Mouse (Mus musculus) heart, adult 9 months (tissue): ENCODE measurements around the gene Gm9945.

Source experiments
- DNase-seq, 2 experiments: peaks; one replicate each; pipeline ENCODE4 v3.0.0; 2022; ENCODE audit warnings: low spot score in 2 of 2

Gm9945 gene

GRCm38 (mm10) chr11:53522930-53523329, 43.0 kb downstream of the Gm9945 start:
- DNase-seq: no peak

GRCm38 (mm10) chr11:53523545-53524405, 43.8 kb downstream of the Gm9945 start:
- DNase-seq: no peak

- no peak for DNase-seq
Observed at GRCm38 (mm10) chr11:53524905-53525304, 44.9 kb downstream of the Gm9945 start.

GRCm38 (mm10) chr11:53525461-53525860, 45.5 kb downstream of the Gm9945 start:
- peak; percentile 62 to 72 for DNase-seq

GRCm38 (mm10) chr11:53528397-53529252, 48.7 kb downstream of the Gm9945 start:
- DNase-seq: no peak

- peak; percentile 48 to 82 for DNase-seq
Observed at GRCm38 (mm10) chr11:53529253-53529557, 49.2 kb downstream of the Gm9945 start.

- DNase-seq: no peak
Observed at GRCm38 (mm10) chr11:53530001-53530400, 50.0 kb downstream of the Gm9945 start.
